Mouse (Mus musculus): Measurements from ENCODE around the gene Gm21865.
"Not testable (repeated sequence)": the region's sequence is repeated elsewhere in the genome, so short reads cannot be mapped to it uniquely, and the experiment has no call there.

The Gm21865 gene

DNA sequence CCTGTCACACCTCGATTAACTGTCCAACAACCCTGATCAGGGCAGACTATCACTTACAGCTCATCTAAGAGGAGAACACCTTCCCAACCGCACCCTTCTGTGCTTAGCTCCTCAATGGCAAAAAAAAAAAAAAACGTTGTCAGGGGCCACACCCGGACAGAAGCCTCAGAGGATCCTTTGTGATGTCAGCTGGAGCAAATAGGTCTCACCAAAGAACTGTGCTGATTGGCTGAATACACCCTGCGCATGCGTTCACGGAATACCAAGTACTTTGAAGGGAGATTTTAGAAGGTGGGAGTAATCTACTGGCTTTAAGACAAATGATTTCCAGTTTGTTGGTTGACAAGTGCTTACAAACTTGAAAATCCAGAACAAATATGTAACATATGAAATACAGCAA lies at the start of gene Gm21865:
Gene Gm21865 (minus strand): TSS at position 101 of the 400 bp plus-strand sequence.
- DNase-seq, result not testable (repeated sequence)

All from B cell, adult 2 months (primary cell).